Mouse (Mus musculus): ENCODE data around the gene Bdkrb2. TPM values are rescaled to one million over a fixed set of nuclear protein-coding genes. Genes with fewer than 3 reads are reported as not detected.

The Bdkrb2 gene
- polyA plus RNA-seq, 1 experiment from 2014 or later: 2.6 TPM

DNA sequence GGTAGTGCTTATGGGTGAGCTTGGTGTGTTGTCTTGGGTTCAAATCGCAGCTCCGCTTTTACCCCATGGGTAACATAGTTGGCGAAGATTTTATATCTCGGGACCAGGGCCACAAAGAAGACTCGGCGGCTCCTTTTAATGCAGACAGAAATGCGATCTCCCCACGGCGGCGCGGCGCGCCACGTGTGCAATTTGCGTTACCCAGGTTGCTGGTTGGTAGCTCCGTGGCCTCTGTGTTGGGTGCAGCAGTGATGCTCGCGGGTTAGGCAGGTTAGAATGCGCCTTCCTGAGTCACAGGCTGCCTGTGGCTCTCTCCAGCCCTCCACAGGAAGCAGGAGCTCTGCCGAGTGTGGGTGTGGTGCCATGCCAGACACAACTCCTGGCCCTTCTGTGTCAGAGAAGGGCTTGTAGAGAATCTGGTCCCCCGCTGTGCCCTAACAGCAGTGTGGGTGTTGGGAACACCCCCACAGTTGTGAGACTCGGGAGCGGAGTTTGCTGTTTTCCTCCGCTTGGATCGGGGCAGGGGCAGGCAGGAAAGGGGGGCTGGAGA, 775 bp downstream of the Bdkrb2 start:
- Histone ChIP-seq H3K4me3 (replicated peaks) (peak overlapping the region; percentile 38), H3K36me3 (no peaks in the 10 kb centered on the region), H3K4me1 (peaks cover 22% of the 10 kb centered on the region), H3K4me2 (replicated peaks) (peak overlapping the region; percentile 55), H3K9ac (0 out of 2 replicates have a peak overlapping the region, but pooled peaks have one; percentile 4), H3K27me3 (peaks cover 22% of the 10 kb centered on the region), H3K9me3 (replicated peaks) (0 out of 2 replicates have a peak, but pooled peaks cover 8% of the 10 kb centered on the region), H3K27ac (replicated peaks) (no peak overlapping the region)
- no peak for ATAC-seq (ENCODE audit: insufficient number of reproducible peaks, low FRiP score, low TSS enrichment, low read depth)
- WGBS: 5% methylated on average over 25 of the region's 25 CpGs

GRCm38 (mm10) chr12:105565221-105565620, 2.2 kb downstream of the Bdkrb2 start:
- H3K27me3 ChIP-seq: peaks cover 22% of the 10 kb centered on the region
- H3K4me2 ChIP-seq (replicated peaks): no peak overlapping the region
- ATAC-seq (ENCODE audit: insufficient number of reproducible peaks, low FRiP score, low TSS enrichment, low read depth): no peak
- no peak overlapping the region for H3K4me3 ChIP-seq (replicated peaks)
- no peaks in the 10 kb centered on the region for H3K36me3 ChIP-seq
- H3K27ac ChIP-seq (replicated peaks): no peak overlapping the region
- H3K4me1 ChIP-seq: peaks cover 22% of the 10 kb centered on the region
- 0 out of 2 replicates have a peak, but pooled peaks cover 8% of the 10 kb centered on the region for H3K9me3 ChIP-seq (replicated peaks)
- 74% methylated on average over 5 of the region's 5 CpGs for WGBS
- no peak overlapping the region for H3K9ac ChIP-seq

GRCm38 (mm10) chr12:105571867-105572266, 8.8 kb downstream of the Bdkrb2 start:
- H3K27me3 ChIP-seq: no peaks in the 10 kb centered on the region
- H3K4me1 ChIP-seq: peaks cover 5% of the 10 kb centered on the region; the same call in 1 of the 2 replicates
- H3K9me3 ChIP-seq (replicated peaks): 0 out of 2 replicates have a peak, but pooled peaks cover 6% of the 10 kb centered on the region
- ATAC-seq (ENCODE audit: insufficient number of reproducible peaks, low FRiP score, low TSS enrichment, low read depth): no peak
- H3K9ac ChIP-seq: no peak overlapping the region
- H3K36me3 ChIP-seq: no peaks in the 10 kb centered on the region
- 66% methylated on average over 3 of the region's 3 CpGs for WGBS
- H3K4me2 ChIP-seq (replicated peaks): no peak overlapping the region
- H3K4me3 ChIP-seq (replicated peaks): no peak overlapping the region
- H3K27ac ChIP-seq (replicated peaks): no peak overlapping the region

GRCm38 (mm10) chr12:105572622-105573021, 9.6 kb downstream of the Bdkrb2 start:
- H3K4me3 ChIP-seq (replicated peaks): no peak overlapping the region
- no peaks in the 10 kb centered on the region for H3K9me3 ChIP-seq (replicated peaks)
- no peak for ATAC-seq (ENCODE audit: insufficient number of reproducible peaks, low FRiP score, low TSS enrichment, low read depth)
- H3K4me2 ChIP-seq (replicated peaks): no peak overlapping the region
- H3K9ac ChIP-seq: no peak overlapping the region
- 83% methylated on average over 2 of the region's 2 CpGs for WGBS
- no peak overlapping the region for H3K27ac ChIP-seq (replicated peaks)
- no peaks in the 10 kb centered on the region for H3K27me3 ChIP-seq
- H3K36me3 ChIP-seq: no peaks in the 10 kb centered on the region
- H3K4me1 ChIP-seq: peaks cover 5% of the 10 kb centered on the region; the same call in 1 of the 2 replicates

DNA sequence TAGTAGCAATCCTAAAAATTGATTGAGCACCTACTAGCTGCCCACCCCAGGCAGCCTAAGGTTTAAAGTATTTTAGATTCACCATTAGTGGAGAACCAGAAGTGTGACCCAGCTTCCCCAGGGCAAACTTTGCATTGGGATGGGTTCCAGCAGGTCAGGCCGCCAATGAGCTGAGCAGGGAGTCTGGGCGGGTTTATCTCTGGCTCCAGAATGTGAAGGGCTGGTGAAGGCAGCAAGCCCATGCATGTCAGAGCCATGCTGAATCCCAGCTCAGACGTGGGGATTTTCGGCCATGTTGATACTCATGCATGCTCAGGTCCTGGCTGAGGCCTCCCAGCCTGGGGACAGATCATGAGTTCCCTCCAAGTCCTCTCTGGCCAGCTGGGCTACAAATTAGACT, 11.3 kb downstream of the Bdkrb2 start:
- no peak for ATAC-seq (ENCODE audit: insufficient number of reproducible peaks, low FRiP score, low TSS enrichment, low read depth)
- peaks cover 5% of the 10 kb centered on the region; the same call in 1 of the 2 replicates for H3K4me1 ChIP-seq
- no peak overlapping the region for H3K9ac ChIP-seq
- H3K27me3 ChIP-seq: no peaks in the 10 kb centered on the region
- no peak overlapping the region for H3K4me2 ChIP-seq (replicated peaks)
- no peak overlapping the region for H3K27ac ChIP-seq (replicated peaks)
- H3K4me3 ChIP-seq (replicated peaks): no peak overlapping the region
- no peaks in the 10 kb centered on the region for H3K9me3 ChIP-seq (replicated peaks)
- WGBS: 74% methylated on average over 4 of the region's 4 CpGs
- no peaks in the 10 kb centered on the region for H3K36me3 ChIP-seq

DNA sequence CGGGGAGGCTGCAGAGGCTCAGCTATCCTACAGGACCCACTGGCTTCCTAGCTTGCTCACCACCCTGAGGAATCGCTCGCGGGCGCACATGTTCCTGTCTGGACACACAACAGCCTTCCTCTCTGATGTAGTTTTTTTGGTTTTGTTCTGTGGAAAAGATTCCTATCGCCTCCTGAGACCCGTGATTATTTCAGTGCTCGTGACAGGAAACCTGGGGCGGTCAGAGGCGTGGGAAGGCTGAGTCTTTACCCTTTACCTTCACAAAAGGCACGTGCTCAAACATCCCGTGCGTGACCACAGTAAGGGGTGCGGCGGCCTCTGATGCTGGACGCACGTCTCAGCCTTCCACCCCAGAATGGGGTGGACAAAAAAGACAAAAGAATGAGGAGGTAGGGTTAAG, 17.5 kb downstream of the Bdkrb2 start:
- ATAC-seq (ENCODE audit: insufficient number of reproducible peaks, low FRiP score, low TSS enrichment, low read depth): no peak
- Histone ChIP-seq H3K4me2 (replicated peaks) (no peak overlapping the region), H3K9ac (no peak overlapping the region), H3K27ac (replicated peaks) (no peak overlapping the region), H3K4me3 (replicated peaks) (no peak overlapping the region), H3K9me3 (replicated peaks) (no peaks in the 10 kb centered on the region), H3K4me1 (peaks cover 20% of the 10 kb centered on the region), H3K36me3 (no peaks in the 10 kb centered on the region), H3K27me3 (no peaks in the 10 kb centered on the region)
- WGBS: 73% methylated on average over 17 of the region's 17 CpGs

- H3K4me3 ChIP-seq (replicated peaks): no peak overlapping the region
- no peaks in the 10 kb centered on the region for H3K27me3 ChIP-seq
- no peak overlapping the region for H3K27ac ChIP-seq (replicated peaks)
- no peak overlapping the region for H3K4me2 ChIP-seq (replicated peaks)
- no peak overlapping the region for H3K9ac ChIP-seq
- H3K9me3 ChIP-seq (replicated peaks): no peaks in the 10 kb centered on the region
- no peaks in the 10 kb centered on the region for H3K36me3 ChIP-seq
- no peak for ATAC-seq (ENCODE audit: insufficient number of reproducible peaks, low FRiP score, low TSS enrichment, low read depth)
- peaks cover 24% of the 10 kb centered on the region for H3K4me1 ChIP-seq
- WGBS: 61% methylated on average over 9 of the region's 9 CpGs
Measured at GRCm38 (mm10) chr12:105582486-105582885, 19.5 kb downstream of the Bdkrb2 start.

DNA sequence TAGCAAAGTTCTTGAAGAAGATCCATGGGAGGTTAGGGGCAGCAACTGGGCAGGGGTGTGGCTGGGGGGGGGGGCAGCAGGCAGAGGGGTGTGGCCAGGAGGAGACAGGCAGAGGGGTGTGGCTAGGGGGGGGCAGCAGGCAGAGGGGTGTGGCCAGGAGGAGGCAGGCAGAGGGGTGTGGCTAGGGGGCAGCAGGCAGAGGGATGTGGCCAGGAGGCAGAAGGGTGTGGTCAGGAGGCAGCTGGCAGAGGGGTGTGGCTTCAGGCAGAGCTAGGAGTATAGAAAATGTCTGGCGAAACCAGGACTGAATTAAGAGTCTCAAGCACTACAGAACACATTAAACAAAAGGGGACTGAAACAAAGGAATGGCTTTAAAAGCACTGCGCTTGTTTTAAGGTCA, 20.5 kb downstream of the Bdkrb2 start:
- Histone ChIP-seq H3K4me3 (replicated peaks) (no peak overlapping the region), H3K9me3 (replicated peaks) (no peaks in the 10 kb centered on the region), H3K9ac (no peak overlapping the region), H3K27me3 (no peaks in the 10 kb centered on the region), H3K27ac (replicated peaks) (no peak overlapping the region), H3K36me3 (no peaks in the 10 kb centered on the region), H3K4me2 (replicated peaks) (no peak overlapping the region), H3K4me1 (peaks cover 24% of the 10 kb centered on the region)
- peak; percentile 60; the same call in 1 of the 2 replicates for ATAC-seq (ENCODE audit: insufficient number of reproducible peaks, low FRiP score, low TSS enrichment, low read depth)
- WGBS: 17% methylated on average over 2 of the region's 2 CpGs

DNA sequence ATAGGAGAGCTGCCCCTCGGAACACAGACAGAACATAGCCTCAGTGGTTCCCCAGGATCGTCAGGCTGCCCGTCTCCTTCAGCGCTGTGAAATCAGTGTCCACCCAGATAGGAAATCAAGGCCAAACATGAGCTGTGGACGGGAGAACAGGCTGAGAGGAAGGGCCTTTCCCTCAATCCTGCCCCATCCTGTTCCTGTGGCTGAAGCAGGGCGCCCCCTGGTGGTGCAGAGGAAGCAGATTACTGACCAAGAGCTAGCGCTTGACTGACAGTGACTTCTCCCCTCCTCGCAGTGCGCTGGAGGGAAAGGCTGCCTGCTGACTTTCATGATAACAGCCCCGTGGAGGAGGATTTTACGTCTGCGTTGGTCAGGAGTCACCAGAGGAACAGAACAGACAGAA, 21.8 kb downstream of the Bdkrb2 start:
- peaks cover 24% of the 10 kb centered on the region for H3K4me1 ChIP-seq
- no peak overlapping the region for H3K4me3 ChIP-seq (replicated peaks)
- no peak overlapping the region for H3K27ac ChIP-seq (replicated peaks)
- H3K9ac ChIP-seq: no peak overlapping the region
- H3K4me2 ChIP-seq (replicated peaks): no peak overlapping the region
- H3K36me3 ChIP-seq: no peaks in the 10 kb centered on the region
- 34% methylated on average over 12 of the region's 12 CpGs for WGBS
- no peaks in the 10 kb centered on the region for H3K9me3 ChIP-seq (replicated peaks)
- no peaks in the 10 kb centered on the region for H3K27me3 ChIP-seq
- no peak for ATAC-seq (ENCODE audit: insufficient number of reproducible peaks, low FRiP score, low TSS enrichment, low read depth)

- H3K36me3 ChIP-seq: no peaks in the 10 kb centered on the region
- ATAC-seq (ENCODE audit: insufficient number of reproducible peaks, low FRiP score, low TSS enrichment, low read depth): no peak
- no peaks in the 10 kb centered on the region for H3K9me3 ChIP-seq (replicated peaks)
Measured at GRCm38 (mm10) chr12:105587526-105587925, 24.5 kb downstream of the Bdkrb2 start.

DNA sequence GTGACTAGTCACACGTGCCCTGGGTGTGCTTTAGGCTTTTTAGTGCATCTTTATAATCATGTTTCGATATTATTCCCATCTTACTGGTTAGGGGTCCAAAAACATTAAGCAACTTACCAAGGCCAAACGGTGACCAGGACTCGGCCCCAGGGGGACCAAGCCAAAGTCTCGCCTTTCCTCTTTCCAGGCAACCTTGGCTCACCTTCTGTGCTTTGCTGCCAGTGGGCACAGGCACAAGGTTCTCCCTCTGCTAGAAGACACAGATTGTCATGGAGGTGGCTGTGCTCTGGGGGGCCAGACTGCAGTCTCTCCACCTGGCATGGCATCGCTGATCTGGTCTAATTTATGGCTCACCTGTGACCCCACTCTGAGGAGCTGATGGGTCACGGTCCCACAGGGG, 27.8 kb downstream of the Bdkrb2 start:
- H3K9ac ChIP-seq: no peak overlapping the region
- H3K4me3 ChIP-seq (replicated peaks): no peak overlapping the region
- WGBS: 79% methylated on average over 7 of the region's 7 CpGs
- H3K9me3 ChIP-seq (replicated peaks): no peaks in the 10 kb centered on the region
- H3K36me3 ChIP-seq: no peaks in the 10 kb centered on the region
- no peaks in the 10 kb centered on the region for H3K27me3 ChIP-seq
- no peak for ATAC-seq (ENCODE audit: insufficient number of reproducible peaks, low FRiP score, low TSS enrichment, low read depth)
- no peak overlapping the region for H3K27ac ChIP-seq (replicated peaks)
- H3K4me1 ChIP-seq: peaks cover 3% of the 10 kb centered on the region; the same call in 1 of the 2 replicates
- no peak overlapping the region for H3K4me2 ChIP-seq (replicated peaks)

More at GRCm38 (mm10) chr12:105587526-105587925, 24.5 kb downstream of the Bdkrb2 start:
- WGBS: 83% methylated on average over 8 of the region's 8 CpGs
- no peak overlapping the region for H3K27ac ChIP-seq (replicated peaks)
- H3K4me2 ChIP-seq (replicated peaks): no peak overlapping the region
- no peak overlapping the region for H3K9ac ChIP-seq
- no peak overlapping the region for H3K4me3 ChIP-seq (replicated peaks)
- peaks cover 19% of the 10 kb centered on the region for H3K4me1 ChIP-seq
- H3K27me3 ChIP-seq: no peaks in the 10 kb centered on the region

DNA sequence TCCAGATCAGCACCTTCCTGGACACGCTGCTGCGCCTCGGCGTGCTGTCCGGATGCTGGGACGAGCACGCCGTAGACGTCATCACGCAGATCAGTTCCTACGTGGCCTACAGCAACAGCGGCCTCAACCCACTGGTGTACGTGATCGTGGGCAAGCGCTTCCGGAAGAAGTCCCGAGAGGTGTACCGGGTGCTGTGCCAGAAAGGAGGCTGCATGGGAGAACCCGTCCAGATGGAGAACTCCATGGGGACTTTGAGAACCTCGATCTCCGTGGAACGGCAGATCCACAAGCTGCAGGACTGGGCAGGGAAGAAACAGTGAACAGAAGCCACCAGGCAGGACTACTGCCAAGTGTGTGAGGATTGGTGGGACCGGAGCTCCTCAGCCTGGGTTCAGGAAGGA, 29.3 kb downstream of the Bdkrb2 start:
- H3K4me2 ChIP-seq (replicated peaks): no peak overlapping the region
- no peaks in the 10 kb centered on the region for H3K9me3 ChIP-seq (replicated peaks)
- H3K27me3 ChIP-seq: no peaks in the 10 kb centered on the region
- no peak overlapping the region for H3K27ac ChIP-seq (replicated peaks)
- H3K4me1 ChIP-seq: no peaks in the 10 kb centered on the region
- no peak overlapping the region for H3K9ac ChIP-seq
- no peaks in the 10 kb centered on the region for H3K36me3 ChIP-seq
- no peak overlapping the region for H3K4me3 ChIP-seq (replicated peaks)
- no peak for ATAC-seq (ENCODE audit: insufficient number of reproducible peaks, low FRiP score, low TSS enrichment, low read depth)
- 94% methylated on average over 23 of the region's 23 CpGs for WGBS

All from embryonic facial prominence, embryonic 15.5 days (tissue).